Mouse (Mus musculus): ENCODE measurements around the gene Dtnbp1. TPM values are rescaled to one million over a fixed set of nuclear protein-coding genes. Genes with fewer than 3 reads are reported as not detected.

The Dtnbp1 gene
- polyA plus RNA-seq, 2 experiments: 58.2 to 69.2 TPM

GRCm38 (mm10) chr13:44915945-44916344, 86.0 kb downstream of the Dtnbp1 start:
- TF ChIP-seq POLR2A (IDR thresholded peaks at IDR 0.05; ENCODE audit: borderline replicate concordance, extremely low read depth, insufficient read depth, insufficient read length): no peak
- H3K27me3 ChIP-seq (ENCODE audit: control insufficient read depth, insufficient read depth, low read length): no peaks in the 10 kb centered on the region
- DNase-seq (ENCODE audit: low spot score) (no peak), ATAC-seq (ENCODE audit: low FRiP score, low read depth) (no peak)
- WGBS: 67% methylated on average over 4 of the region's 4 CpGs
- H3K36me3 ChIP-seq (ENCODE audit: control insufficient read depth, insufficient read depth, low read length): peaks cover 96% of the 10 kb centered on the region
- no peaks in the 10 kb centered on the region for H3K9me3 ChIP-seq (ENCODE audit: control insufficient read depth, low read length)
- no peak overlapping the region for H3K9ac ChIP-seq (ENCODE audit: low read depth, low read length, severe bottlenecking)
- H3K27ac ChIP-seq (replicated peaks; ENCODE audit: low read depth, low read length): no peak overlapping the region
- no peak overlapping the region for H3K4me3 ChIP-seq (replicated peaks; ENCODE audit: low read length)
- peaks cover 7% of the 10 kb centered on the region for H3K4me1 ChIP-seq (ENCODE audit: control insufficient read depth, insufficient read depth, low read length)
- H3K4me2 ChIP-seq (replicated peaks; ENCODE audit: low read depth, low read length, severe bottlenecking): no peak overlapping the region

GRCm38 (mm10) chr13:44915382-44915781, 86.6 kb downstream of the Dtnbp1 start:
- Histone ChIP-seq H3K9ac (ENCODE audit: low read depth, low read length, severe bottlenecking) (no peak overlapping the region), H3K27me3 (ENCODE audit: control insufficient read depth, insufficient read depth, low read length) (no peaks in the 10 kb centered on the region), H3K4me2 (replicated peaks; ENCODE audit: low read depth, low read length, severe bottlenecking) (no peak overlapping the region), H3K36me3 (ENCODE audit: control insufficient read depth, insufficient read depth, low read length) (peaks cover 96% of the 10 kb centered on the region), H3K4me1 (ENCODE audit: control insufficient read depth, insufficient read depth, low read length) (peaks cover 7% of the 10 kb centered on the region), H3K4me3 (replicated peaks; ENCODE audit: low read length) (no peak overlapping the region), H3K9me3 (ENCODE audit: control insufficient read depth, low read length) (no peaks in the 10 kb centered on the region), H3K27ac (replicated peaks; ENCODE audit: low read depth, low read length) (no peak overlapping the region)
- no peak for DNase-seq (ENCODE audit: low spot score)
- no peak for ATAC-seq (ENCODE audit: low FRiP score, low read depth)
- no peak for TF ChIP-seq POLR2A (IDR thresholded peaks at IDR 0.05; ENCODE audit: borderline replicate concordance, extremely low read depth, insufficient read depth, insufficient read length)
- WGBS: 91% methylated on average over 5 of the region's 5 CpGs

- peaks cover 11% of the 10 kb centered on the region for H3K4me1 ChIP-seq (ENCODE audit: control insufficient read depth, insufficient read depth, low read length)
- 66% methylated on average over 7 of the region's 7 CpGs for WGBS
- no peak overlapping the region for H3K4me3 ChIP-seq (replicated peaks; ENCODE audit: low read length)
- H3K27me3 ChIP-seq (ENCODE audit: control insufficient read depth, insufficient read depth, low read length): no peaks in the 10 kb centered on the region
- H3K9me3 ChIP-seq (ENCODE audit: control insufficient read depth, low read length): no peaks in the 10 kb centered on the region
- no peak for ATAC-seq (ENCODE audit: low FRiP score, low read depth)
- TF ChIP-seq POLR2A (IDR thresholded peaks at IDR 0.05; ENCODE audit: borderline replicate concordance, extremely low read depth, insufficient read depth, insufficient read length): no peak
- no peak overlapping the region; the same call in 1 of the 2 replicates for H3K27ac ChIP-seq (replicated peaks; ENCODE audit: low read depth, low read length)
- no peak for DNase-seq (ENCODE audit: low spot score)
- H3K4me2 ChIP-seq (replicated peaks; ENCODE audit: low read depth, low read length, severe bottlenecking): no peak overlapping the region
- peaks cover 97% of the 10 kb centered on the region for H3K36me3 ChIP-seq (ENCODE audit: control insufficient read depth, insufficient read depth, low read length)
- H3K9ac ChIP-seq (ENCODE audit: low read depth, low read length, severe bottlenecking): no peak overlapping the region
Observed at GRCm38 (mm10) chr13:44913560-44913959, 88.4 kb downstream of the Dtnbp1 start.

DNA sequence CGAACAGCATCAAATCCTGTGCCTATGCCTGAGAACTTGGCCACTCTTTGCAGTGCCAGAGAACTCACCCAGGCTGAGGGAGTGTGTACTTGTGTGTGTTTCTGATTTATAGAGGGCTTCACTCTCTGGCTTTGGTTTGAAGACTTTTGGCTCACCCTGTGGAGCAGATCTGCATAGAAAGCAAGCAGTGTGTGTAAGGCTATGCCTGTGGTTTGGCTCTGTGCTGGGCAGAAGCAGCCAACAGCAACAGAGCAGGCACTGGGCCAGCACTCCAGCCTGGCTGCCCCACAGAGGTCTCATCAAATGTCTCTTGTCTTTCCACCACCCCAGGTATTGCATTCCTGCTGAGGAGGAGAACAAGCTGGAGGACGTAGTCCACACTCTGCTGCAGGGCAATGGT, 89.1 kb downstream of the Dtnbp1 start:
- WGBS: 70% methylated on average over 2 of the region's 2 CpGs
- no peak for TF ChIP-seq POLR2A (IDR thresholded peaks at IDR 0.05; ENCODE audit: borderline replicate concordance, extremely low read depth, insufficient read depth, insufficient read length)
- H3K36me3 ChIP-seq (ENCODE audit: control insufficient read depth, insufficient read depth, low read length): peaks cover 92% of the 10 kb centered on the region

DNA sequence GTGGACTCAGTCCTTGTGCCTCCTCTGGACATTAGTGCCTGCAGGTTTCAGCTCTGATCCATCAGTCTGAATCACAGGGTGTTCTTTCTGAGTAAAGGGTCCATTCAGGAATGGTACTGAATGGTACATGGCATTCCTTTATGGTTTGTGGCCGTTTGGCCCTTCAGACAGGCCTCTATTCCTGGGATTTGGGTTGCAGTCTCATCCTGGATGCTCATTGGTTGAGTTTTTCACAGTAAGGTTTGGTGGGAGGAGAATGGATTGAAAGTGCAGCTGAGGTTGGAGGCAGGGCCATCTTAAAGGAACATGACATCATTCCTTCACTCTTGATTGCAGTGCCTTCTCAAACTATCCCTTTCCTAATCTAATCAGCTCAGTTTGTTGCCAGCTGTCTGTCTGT, 93.2 kb downstream of the Dtnbp1 start:
- TF ChIP-seq POLR2A (IDR thresholded peaks at IDR 0.05; ENCODE audit: borderline replicate concordance, extremely low read depth, insufficient read depth, insufficient read length): no peak
- ATAC-seq (ENCODE audit: low FRiP score, low read depth): no peak
- H3K36me3 ChIP-seq (ENCODE audit: control insufficient read depth, insufficient read depth, low read length): peaks cover 83% of the 10 kb centered on the region
- H3K4me1 ChIP-seq (ENCODE audit: control insufficient read depth, insufficient read depth, low read length): peaks cover 29% of the 10 kb centered on the region
- no peaks in the 10 kb centered on the region for H3K27me3 ChIP-seq (ENCODE audit: control insufficient read depth, insufficient read depth, low read length)
- no peak overlapping the region for H3K4me3 ChIP-seq (replicated peaks; ENCODE audit: low read length)
- no peak overlapping the region for H3K27ac ChIP-seq (replicated peaks; ENCODE audit: low read depth, low read length)
- no peak overlapping the region for H3K4me2 ChIP-seq (replicated peaks; ENCODE audit: low read depth, low read length, severe bottlenecking)
- H3K9ac ChIP-seq (ENCODE audit: low read depth, low read length, severe bottlenecking): no peak overlapping the region
- DNase-seq (ENCODE audit: low spot score): no peak
- no peaks in the 10 kb centered on the region for H3K9me3 ChIP-seq (ENCODE audit: control insufficient read depth, low read length)
- WGBS: 13% methylated on average over 1 of the region's 1 CpGs

More for the DNA sequence above, 89.1 kb downstream of the Dtnbp1 start:
- Histone ChIP-seq H3K9ac (ENCODE audit: low read depth, low read length, severe bottlenecking) (no peak overlapping the region), H3K27me3 (ENCODE audit: control insufficient read depth, insufficient read depth, low read length) (no peaks in the 10 kb centered on the region), H3K4me2 (replicated peaks; ENCODE audit: low read depth, low read length, severe bottlenecking) (no peak overlapping the region), H3K9me3 (ENCODE audit: control insufficient read depth, low read length) (no peaks in the 10 kb centered on the region), H3K27ac (replicated peaks; ENCODE audit: low read depth, low read length) (0 out of 2 replicates have a peak overlapping the region, but pooled peaks have one; percentile 19), H3K4me1 (ENCODE audit: control insufficient read depth, insufficient read depth, low read length) (peaks cover 15% of the 10 kb centered on the region), H3K4me3 (replicated peaks; ENCODE audit: low read length) (no peak overlapping the region)
- DNase-seq (ENCODE audit: low spot score) (peak; percentile 57), ATAC-seq (ENCODE audit: low FRiP score, low read depth) (peak; percentile 44; the same call in 1 of the 2 replicates)

DNA sequence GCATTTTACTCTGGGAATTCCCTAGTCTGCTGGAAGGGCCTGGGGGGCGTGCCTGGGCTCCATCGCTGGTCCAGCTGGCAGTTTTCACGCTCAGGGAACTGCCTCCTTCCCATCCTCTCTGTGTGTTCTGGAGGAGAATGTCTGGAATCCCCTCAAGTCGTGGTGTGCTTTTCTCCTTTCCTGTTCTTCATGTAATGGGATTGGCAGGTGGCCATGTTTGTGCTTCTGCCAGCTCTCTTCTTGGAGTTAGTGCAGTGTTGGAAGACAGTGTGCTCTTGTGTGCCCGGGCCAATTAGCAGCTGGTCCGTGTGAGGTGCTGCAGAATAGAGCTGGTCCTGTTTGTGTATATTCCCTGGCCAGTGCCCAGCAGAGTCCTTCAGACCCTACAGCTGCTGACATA, 94.2 kb downstream of the Dtnbp1 start:
- H3K27ac ChIP-seq (replicated peaks; ENCODE audit: low read depth, low read length): peak overlapping the region; percentile 52; the same call in 1 of the 2 replicates
- H3K4me1 ChIP-seq (ENCODE audit: control insufficient read depth, insufficient read depth, low read length): peaks cover 28% of the 10 kb centered on the region
- peaks cover 79% of the 10 kb centered on the region for H3K36me3 ChIP-seq (ENCODE audit: control insufficient read depth, insufficient read depth, low read length)
- no peaks in the 10 kb centered on the region for H3K27me3 ChIP-seq (ENCODE audit: control insufficient read depth, insufficient read depth, low read length)
- DNase-seq (ENCODE audit: low spot score) (peak; percentile 92), ATAC-seq (ENCODE audit: low FRiP score, low read depth) (peak; percentile 86)
- H3K9ac ChIP-seq (ENCODE audit: low read depth, low read length, severe bottlenecking): no peak overlapping the region
- no peaks in the 10 kb centered on the region for H3K9me3 ChIP-seq (ENCODE audit: control insufficient read depth, low read length)
- WGBS: 21% methylated on average over 6 of the region's 6 CpGs
- no peak overlapping the region for H3K4me3 ChIP-seq (replicated peaks; ENCODE audit: low read length)
- TF ChIP-seq POLR2A (IDR thresholded peaks at IDR 0.05; ENCODE audit: borderline replicate concordance, extremely low read depth, insufficient read depth, insufficient read length): no peak
- H3K4me2 ChIP-seq (replicated peaks; ENCODE audit: low read depth, low read length, severe bottlenecking): no peak overlapping the region

All from limb, embryonic 14.5 days (tissue).